Mouse (Mus musculus) limb, embryonic 12.5 days (tissue): ENCODE results near the gene Rhd. TPM values are rescaled to one million over a fixed set of nuclear protein-coding genes. Genes with fewer than 3 reads are reported as not detected.
A peak's percentile ranks its signal among the peaks of the same experiment; 100 is the strongest.

ENCODE experiments used
- ATAC-seq: fragments of 200-750 bp; cut with Nextera tagmentation; 2 replicates; pipeline ENCODE4 v1.8.0; 2017; ENCODE audit warnings: low read depth, moderate TSS enrichment; ENCODE audit not compliant: insufficient number of reproducible peaks, insufficient read depth, low FRiP score, low TSS enrichment
- H3K27ac ChIP-seq: fragments of 300-500 bp; sonication (generic); 2 replicates; pipeline ENCODE4 v1.5.1; 2016; ENCODE audit warnings: mild to moderate bottlenecking, moderate library complexity
- H3K27me3 ChIP-seq: fragments of 300-500 bp; sonication (generic); 2 replicates; pipeline ENCODE4 v1.6.1; 2016; ENCODE audit warnings: mild to moderate bottlenecking, moderate library complexity
- H3K36me3 ChIP-seq: fragments of 300-500 bp; sonication (generic); 2 replicates; pipeline ENCODE4 v1.6.1; 2016; ENCODE audit warnings: mild to moderate bottlenecking, moderate library complexity
- H3K4me1 ChIP-seq: fragments of 300-500 bp; sonication (generic); replicated peaks from 2 replicates; pipeline ENCODE4 v1.6.1; 2016
- H3K4me2 ChIP-seq: fragments of 300-500 bp; sonication (generic); 2 replicates; pipeline ENCODE4 v1.6.1; 2016; ENCODE audit warnings: mild to moderate bottlenecking, moderate library complexity
- H3K4me3 ChIP-seq: fragments of 300-500 bp; sonication (generic); replicated peaks from 2 replicates; pipeline ENCODE4 v1.5.1; 2016; ENCODE audit warnings: mild to moderate bottlenecking
- H3K9ac ChIP-seq: fragments of 300-500 bp; sonication (generic); replicated peaks from 2 replicates; pipeline ENCODE4 v1.6.1; 2016; ENCODE audit warnings: mild to moderate bottlenecking, moderate library complexity
- H3K9me3 ChIP-seq: fragments of 300-500 bp; sonication (generic); 2 replicates; pipeline ENCODE4 v1.6.1; 2016; ENCODE audit warnings: mild to moderate bottlenecking, moderate library complexity
- WGBS: fragments of 180-500 bp; shearing (Covaris S2); methylation state at CpG from one replicate; pipeline ENCODE4 v1.1.7; 2016; 5-methylcytosine and 5-hydroxymethylcytosine counted together
- polyA plus RNA-seq: library from polyadenylated mRNA; unstranded; fragments of >200 nt; fragmentation: Nextera tagmentation; extraction: Ambion mirVana; gene quantifications from 2 replicates; pipeline ENCODE4 v1.2.1, GENCODE M21; 2016

Gene Rhd
- polyA plus RNA-seq, 1 experiment from 2014 or later = 7.8 TPM

DNA sequence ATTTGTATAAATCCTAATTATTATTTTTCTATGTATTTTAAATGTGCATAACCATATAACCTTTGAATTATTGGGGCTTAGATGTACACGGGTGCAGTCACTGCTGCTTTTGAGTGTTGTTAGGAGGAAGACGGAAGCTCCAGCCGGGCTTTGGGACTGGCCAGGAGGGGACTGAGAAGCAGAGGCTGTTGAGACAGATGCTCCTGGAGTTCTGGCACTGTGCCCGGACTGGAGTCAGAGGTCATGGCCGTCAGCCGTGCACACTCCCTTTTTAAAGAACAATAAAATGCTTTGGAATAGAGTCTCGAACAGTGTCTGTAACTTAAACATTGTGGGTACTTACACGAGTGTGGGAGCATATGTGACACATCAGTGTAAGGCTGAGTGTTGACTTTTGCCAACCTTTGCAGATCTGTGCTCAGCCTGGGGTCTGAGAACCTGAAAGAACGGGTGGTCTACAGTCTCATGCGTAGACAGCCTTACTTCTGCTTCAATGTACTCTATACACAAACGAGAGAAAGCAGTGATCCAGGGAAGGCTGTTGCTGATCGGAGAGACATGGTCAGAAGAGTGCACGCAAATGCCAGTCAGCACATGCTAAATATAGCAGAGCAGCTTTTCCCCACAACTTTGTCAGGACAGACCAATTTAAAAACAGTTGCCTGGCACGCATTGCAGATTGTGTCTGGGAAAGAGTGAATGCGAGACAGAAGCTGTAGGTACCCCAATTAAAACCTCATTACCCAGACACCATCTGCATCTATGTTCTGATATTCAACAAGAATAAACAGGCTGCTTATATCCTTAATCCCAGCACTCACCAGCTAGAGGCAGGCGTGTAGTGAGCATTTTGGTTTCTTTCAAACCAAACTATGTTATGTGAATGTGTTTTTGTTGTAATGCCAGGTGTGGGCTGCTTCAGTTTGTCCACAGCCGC lies 73.2 kb downstream of the Rhd start:
- H3K36me3 ChIP-seq = peaks cover 52% of the 10 kb centered on the region
- H3K9ac ChIP-seq = no peak overlapping the region
- peaks cover 13% of the 10 kb centered on the region for H3K27me3 ChIP-seq
- H3K4me3 ChIP-seq = no peak overlapping the region
- ATAC-seq = no peak
- H3K4me2 ChIP-seq = no peak overlapping the region
- 68% methylated on average over 17 of the region's 17 CpGs for WGBS
- H3K9me3 ChIP-seq = no peaks in the 10 kb centered on the region
- no peak overlapping the region for H3K27ac ChIP-seq
- H3K4me1 ChIP-seq = 0 out of 2 replicates have a peak, but pooled peaks cover 3% of the 10 kb centered on the region

DNA sequence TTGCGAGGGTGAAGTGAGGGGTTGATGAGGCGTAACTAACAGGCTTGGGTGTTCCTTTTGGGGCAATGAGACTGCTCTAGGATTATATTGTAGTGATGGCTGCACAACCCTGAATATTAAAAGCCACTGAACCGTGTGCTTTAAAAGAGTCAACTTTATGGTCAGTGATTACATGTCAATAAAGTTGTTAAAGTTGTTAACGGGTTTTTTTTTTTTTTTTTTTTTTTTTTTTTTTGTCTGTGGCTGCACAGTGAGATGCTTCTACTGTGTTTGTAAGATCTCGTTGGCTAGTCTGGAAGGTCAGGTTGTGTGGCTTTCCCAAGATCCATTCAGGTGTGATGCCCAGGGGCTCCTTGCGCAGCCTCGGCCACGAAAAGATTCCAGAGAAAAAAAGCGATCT lies 75.6 kb downstream of the Rhd start:
- Histone ChIP-seq H3K4me3 (no peak overlapping the region), H3K4me2 (0 out of 2 replicates have a peak overlapping the region, but pooled peaks have one; percentile 22), H3K27ac (no peak overlapping the region), H3K9ac (no peak overlapping the region), H3K27me3 (peaks cover 35% of the 10 kb centered on the region), H3K4me1 (peaks cover 9% of the 10 kb centered on the region), H3K36me3 (peaks cover 28% of the 10 kb centered on the region), H3K9me3 (no peaks in the 10 kb centered on the region)
- WGBS = 61% methylated on average over 9 of the region's 9 CpGs
- no peak for ATAC-seq

DNA sequence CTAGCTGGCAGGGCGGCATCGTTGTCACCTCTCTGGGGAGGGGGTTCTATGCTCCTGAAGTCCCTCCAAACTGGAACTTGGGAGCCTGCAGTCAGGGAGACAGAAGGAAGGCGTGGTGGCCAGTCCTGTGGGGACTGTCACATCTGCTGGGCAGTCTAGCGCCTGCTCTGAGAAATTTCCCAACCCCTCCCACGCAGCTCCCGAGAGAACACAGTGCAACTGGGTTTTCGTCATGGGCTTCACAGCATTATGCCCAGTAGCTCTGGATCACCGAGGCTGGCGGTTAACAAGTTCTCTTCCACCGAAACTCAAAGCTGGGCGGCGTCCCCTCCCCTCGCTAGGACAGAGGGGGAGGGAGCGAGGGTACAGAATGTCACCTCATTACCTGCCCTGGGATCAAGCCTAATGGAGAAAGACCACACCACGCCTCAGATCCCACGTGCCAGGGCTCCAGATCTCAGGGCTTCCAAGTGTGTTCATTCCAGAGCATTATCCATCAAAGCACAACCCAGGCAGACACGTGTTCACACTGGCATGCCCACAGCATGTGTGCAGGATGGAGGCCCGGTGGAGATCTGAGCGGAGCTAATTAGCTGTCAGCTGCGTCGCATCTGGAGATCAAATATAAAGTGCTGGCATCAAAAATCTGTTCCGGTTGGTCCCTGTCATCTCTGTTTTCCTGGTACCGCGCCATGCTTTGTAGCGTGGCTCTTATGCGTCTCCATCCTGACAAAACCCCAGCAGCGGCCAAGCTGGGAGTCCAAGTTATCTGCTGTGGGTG lies 79.6 kb downstream of the Rhd start:
- Histone ChIP-seq H3K4me1 (peaks cover 9% of the 10 kb centered on the region), H3K27me3 (peaks cover 41% of the 10 kb centered on the region), H3K27ac (no peak overlapping the region), H3K36me3 (no peaks in the 10 kb centered on the region), H3K4me3 (no peak overlapping the region), H3K4me2 (no peak overlapping the region), H3K9ac (0 out of 2 replicates have a peak overlapping the region, but pooled peaks have one; percentile 31), H3K9me3 (no peaks in the 10 kb centered on the region)
- no peak for ATAC-seq
- whole genome bisulfite sequencing = 38% methylated on average over 27 of the region's 27 CpGs

Other genes starting within 250 kb of the Rhd start
- gene Man1c1, start 160.2 kb upstream of the Rhd start, polyA plus RNA-seq = 2.9 and 3.4 TPM in 2 replicates
- gene Ldlrap1, start 96.5 kb upstream of the Rhd start, polyA plus RNA-seq = 21.7 and 23.3 TPM in 2 replicates
- gene Maco1, start 11.2 kb upstream of the Rhd start, polyA plus RNA-seq = 59.0 and 60.7 TPM in 2 replicates
- 156 and 159 TPM in 2 replicates for gene Tmem50a, start 50.5 kb downstream of the Rhd start, polyA plus RNA-seq
- 510 and 528 TPM in 2 replicates for gene Rsrp1, start 59.1 kb downstream of the Rhd start, polyA plus RNA-seq
- gene Syf2, start 66.4 kb downstream of the Rhd start, polyA plus RNA-seq = 72.9 and 73.8 TPM in 2 replicates